Mouse (Mus musculus) left cerebral cortex, postnatal 25 days (tissue): ENCODE data around the gene Cux1. TPM values are rescaled to one million over a fixed set of nuclear protein-coding genes. Genes with fewer than 3 reads are reported as not detected.
A peak's percentile ranks its signal among the peaks of the same experiment; 100 is the strongest.

Experiments used
- DNase-seq, 2 experiments: peaks; one replicate each; pipeline ENCODE4 v3.0.0; 2022; ENCODE audit warnings: low spot score in 2 of 2, mixed read lengths in 1 of 2
- intact Hi-C: fragments of 180-260 bp; cut with DNase I; formaldehyde crosslinking; loops from one replicate; pipeline ENCODE4 v1.15.1; 2025
- total RNA-seq, 2 experiments: library from RNA; stranded (reverse); gene quantifications; 2 replicates each; pipeline ENCODE4 v1.2.3; 2021

Cux1 gene
- total RNA-seq, 2 experiments from 2014 or later, result 105 to 121 TPM

GRCm38 (mm10) chr5:136516593-136516992 is 50.7 kb downstream of the Cux1 start:
- no peak for DNase-seq
- intact Hi-C loops, result no loop called here

- no peak for DNase-seq
- intact Hi-C loops, result no loop called here
Observed at GRCm38 (mm10) chr5:136514049-136514677, 53.1 kb downstream of the Cux1 start.

- intact Hi-C loops, result no loop called here
- DNase-seq, result no peak
Observed at GRCm38 (mm10) chr5:136512103-136512674, 55.1 kb downstream of the Cux1 start.

- intact Hi-C loops, result no loop called here
- no peak for DNase-seq
Observed at GRCm38 (mm10) chr5:136511378-136511777, 55.9 kb downstream of the Cux1 start.

GRCm38 (mm10) chr5:136510609-136511008 is 56.7 kb downstream of the Cux1 start:
- DNase-seq, result no peak
- intact Hi-C loops, result no loop called here

GRCm38 (mm10) chr5:136507629-136508028 is 59.7 kb downstream of the Cux1 start:
- intact Hi-C loops, result no loop called here

GRCm38 (mm10) chr5:136506262-136506661 is 61.0 kb downstream of the Cux1 start:
- intact Hi-C loops, result no loop called here
- DNase-seq, result peak in 1 of 2 experiments; percentile 76

More at GRCm38 (mm10) chr5:136507629-136508028, 59.7 kb downstream of the Cux1 start:
- DNase-seq, result no peak

- intact Hi-C loops, result no loop called here
- DNase-seq, result no peak
Observed at GRCm38 (mm10) chr5:136502491-136503086, 64.7 kb downstream of the Cux1 start.

GRCm38 (mm10) chr5:136500307-136500871 is 66.9 kb downstream of the Cux1 start:
- intact Hi-C loops, result no loop called here
- DNase-seq, result peak; percentile 26 to 67

- DNase-seq, result no peak
- intact Hi-C loops, result no loop called here
Observed at GRCm38 (mm10) chr5:136499316-136499715, 68.0 kb downstream of the Cux1 start.

- intact Hi-C loops, result no loop called here
- no peak for DNase-seq
Observed at GRCm38 (mm10) chr5:136498741-136499140, 68.5 kb downstream of the Cux1 start.

- DNase-seq, result no peak
Observed at GRCm38 (mm10) chr5:136497301-136497700, 70.0 kb downstream of the Cux1 start.

GRCm38 (mm10) chr5:136495581-136495980 is 71.7 kb downstream of the Cux1 start:
- intact Hi-C loops, result no loop called here
- no peak for DNase-seq

More at GRCm38 (mm10) chr5:136497301-136497700, 70.0 kb downstream of the Cux1 start:
- intact Hi-C loops, result no loop called here

GRCm38 (mm10) chr5:136494927-136495326 is 72.4 kb downstream of the Cux1 start:
- intact Hi-C loops, result no loop called here
- no peak for DNase-seq

GRCm38 (mm10) chr5:136494288-136494687 is 73.0 kb downstream of the Cux1 start:
- intact Hi-C loops, result no loop called here
- DNase-seq, result no peak

- intact Hi-C loops, result loop anchor here (5.0 kb wide), 1 partner anchor 78 kb away; the partner anchor contains the start of gene Cux1
- DNase-seq, result no peak
Observed at GRCm38 (mm10) chr5:136489450-136489849, 77.8 kb downstream of the Cux1 start.

GRCm38 (mm10) chr5:136488721-136489120 is 78.6 kb downstream of the Cux1 start:
- intact Hi-C loops, result loop anchor here (5.0 kb wide), 1 partner anchor 79 kb away; the partner anchor contains the start of gene Cux1
- DNase-seq, result no peak

- intact Hi-C loops, result loop anchor here (5.0 kb wide), 1 partner anchor 79 kb away; the partner anchor contains the start of gene Cux1
- no peak for DNase-seq
Observed at GRCm38 (mm10) chr5:136488223-136488622, 79.1 kb downstream of the Cux1 start.

GRCm38 (mm10) chr5:136487397-136488093 is 79.7 kb downstream of the Cux1 start:
- peak; percentile 42 to 93 for DNase-seq

GRCm38 (mm10) chr5:136486401-136486800 is 80.9 kb downstream of the Cux1 start:
- no peak for DNase-seq
- intact Hi-C loops, result loop anchor here (2.0 to 5.0 kb wide), 2 partner anchors 81 to 124 kb away; partner anchors contain the start of gene Cux1

More at GRCm38 (mm10) chr5:136487397-136488093, 79.7 kb downstream of the Cux1 start:
- intact Hi-C loops, result loop anchor here (2.0 to 5.0 kb wide), 2 partner anchors 80 to 125 kb away; partner anchors contain the start of gene Cux1
